Mouse (Mus musculus): ENCODE results near the gene D6Ertd527e. TPM values are rescaled to one million over a fixed set of nuclear protein-coding genes. Genes with fewer than 3 reads are reported as not detected.

Gene D6Ertd527e
- total and polyA plus RNA-seq, 2 experiments from 2014 or later: 0.07 TPM; not detected in 1

DNA sequence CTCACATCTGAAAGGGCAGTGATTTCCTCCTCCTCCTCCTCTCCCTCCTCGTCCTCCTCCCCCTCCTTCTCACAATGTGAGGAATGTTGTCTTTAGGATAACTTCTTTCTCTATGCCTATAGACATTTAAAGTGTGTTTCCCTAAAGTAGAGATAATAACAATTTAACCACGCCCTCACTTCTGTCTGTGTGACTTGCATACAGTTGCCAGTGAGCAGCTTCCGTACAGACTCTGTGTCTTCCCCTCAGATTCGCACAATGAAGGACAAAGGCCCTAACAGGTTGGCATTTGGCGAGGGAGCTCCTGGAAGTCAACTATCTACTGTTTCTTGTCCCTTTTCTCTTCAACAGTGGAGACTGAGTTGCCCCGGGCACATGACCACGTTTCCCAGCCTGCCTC is 45.9 kb downstream of the D6Ertd527e start:
- 88% methylated on average over 7 of the region's 7 CpGs for WGBS
- no peak for ATAC-seq

DNA sequence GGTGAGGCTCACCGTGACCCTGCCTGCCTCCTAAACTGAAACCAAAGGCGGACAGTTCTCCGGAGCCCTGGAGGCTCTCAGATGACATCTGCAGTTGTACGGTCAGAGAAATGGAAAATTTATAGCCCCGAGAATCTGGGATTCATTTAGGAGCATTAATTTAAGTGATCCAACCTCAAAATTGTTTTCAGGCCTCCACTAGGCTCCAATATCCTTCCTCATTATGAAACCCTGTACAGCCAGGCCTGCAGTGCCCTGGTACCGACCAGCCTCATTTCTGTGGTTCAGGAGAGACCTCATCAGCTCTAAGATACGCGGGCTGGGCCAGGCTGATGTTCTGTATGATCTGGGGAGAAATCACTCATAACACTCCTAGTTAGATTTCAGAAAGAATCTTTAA is 46.9 kb downstream of the D6Ertd527e start:
- no peak for TF ChIP-seq CTCF (IDR thresholded peaks at IDR 0.05; ENCODE audit: low read depth)
- Histone ChIP-seq H3K4me1 (ENCODE audit: insufficient read depth) (no peaks in the 10 kb centered on the region), H3K27me3 (ENCODE audit: insufficient read depth, low read length) (no peaks in the 10 kb centered on the region), H3K4me2 (ENCODE audit: low read depth) (no peak overlapping the region), H3K27ac (ENCODE audit: low read depth, low read length) (no peak overlapping the region), H3K4me3 (ENCODE audit: low read depth, low read length) (no peak overlapping the region), H3K9ac (no peak overlapping the region), H3K36me3 (ENCODE audit: insufficient read depth) (no peaks in the 10 kb centered on the region), H3K9me3 (ENCODE audit: low read length) (no peaks in the 10 kb centered on the region)
- no peak for DNase-seq
- ATAC-seq: no peak
- WGBS: 94% methylated on average over 8 of the region's 8 CpGs

More for the DNA sequence above, 45.9 kb downstream of the D6Ertd527e start:
- H3K4me3 ChIP-seq (ENCODE audit: low read depth, low read length): no peak overlapping the region
- DNase-seq: no peak
- no peaks in the 10 kb centered on the region for H3K4me1 ChIP-seq (ENCODE audit: insufficient read depth)
- no peak overlapping the region for H3K9ac ChIP-seq
- H3K27ac ChIP-seq (ENCODE audit: low read depth, low read length): no peak overlapping the region
- TF ChIP-seq CTCF (IDR thresholded peaks at IDR 0.05; ENCODE audit: low read depth): no peak
- H3K4me2 ChIP-seq (ENCODE audit: low read depth): no peak overlapping the region
- H3K27me3 ChIP-seq (ENCODE audit: insufficient read depth, low read length): no peaks in the 10 kb centered on the region
- H3K36me3 ChIP-seq (ENCODE audit: insufficient read depth): no peaks in the 10 kb centered on the region
- no peaks in the 10 kb centered on the region for H3K9me3 ChIP-seq (ENCODE audit: low read length)

DNA sequence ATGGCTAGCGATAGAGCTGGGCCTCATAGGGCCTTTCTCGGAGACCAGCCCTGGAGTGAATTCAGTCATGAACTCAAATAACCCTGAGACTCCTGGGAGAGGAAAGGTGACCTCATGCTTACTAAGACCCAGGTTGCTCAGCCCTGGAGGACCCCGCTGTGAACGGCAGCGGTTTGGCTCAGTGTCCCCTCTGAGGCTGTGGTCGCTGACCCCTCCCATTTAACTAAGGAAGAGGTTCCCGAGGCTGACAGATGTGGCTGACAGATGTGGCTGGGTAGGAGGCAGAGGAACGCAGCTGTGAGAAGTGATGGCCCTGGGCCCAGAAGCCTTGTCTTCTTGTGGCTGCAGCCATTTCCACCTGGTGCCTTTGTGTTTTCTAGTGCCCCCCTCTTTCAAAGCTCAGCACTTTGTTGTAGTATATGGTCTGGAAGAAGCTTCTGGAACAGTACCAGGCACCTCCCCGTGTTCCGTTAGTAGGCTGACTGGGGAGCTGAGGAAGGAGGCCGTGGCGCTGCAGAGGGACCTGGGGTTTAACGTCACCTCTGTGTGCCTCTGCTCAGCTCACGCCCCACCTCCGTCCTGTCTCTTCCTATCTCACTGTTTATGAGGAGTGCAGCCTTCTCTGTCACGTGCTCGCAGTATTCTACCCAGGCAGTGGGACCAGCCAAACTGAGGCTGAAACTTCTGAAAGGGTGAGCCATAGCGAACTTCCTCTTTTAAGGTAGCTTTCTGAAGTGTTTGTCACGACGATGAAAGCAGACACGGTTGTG is 48.1 kb downstream of the D6Ertd527e start:
- 87% methylated on average over 21 of the region's 21 CpGs for WGBS
- Histone ChIP-seq H3K9ac (no peak overlapping the region), H3K27me3 (ENCODE audit: insufficient read depth, low read length) (no peaks in the 10 kb centered on the region), H3K27ac (ENCODE audit: low read depth, low read length) (no peak overlapping the region), H3K9me3 (ENCODE audit: low read length) (no peaks in the 10 kb centered on the region), H3K36me3 (ENCODE audit: insufficient read depth) (no peaks in the 10 kb centered on the region), H3K4me2 (ENCODE audit: low read depth) (no peak overlapping the region), H3K4me3 (ENCODE audit: low read depth, low read length) (no peak overlapping the region), H3K4me1 (ENCODE audit: insufficient read depth) (no peaks in the 10 kb centered on the region)
- no peak for TF ChIP-seq CTCF (IDR thresholded peaks at IDR 0.05; ENCODE audit: low read depth)
- ATAC-seq (no peak), DNase-seq (no peak)

DNA sequence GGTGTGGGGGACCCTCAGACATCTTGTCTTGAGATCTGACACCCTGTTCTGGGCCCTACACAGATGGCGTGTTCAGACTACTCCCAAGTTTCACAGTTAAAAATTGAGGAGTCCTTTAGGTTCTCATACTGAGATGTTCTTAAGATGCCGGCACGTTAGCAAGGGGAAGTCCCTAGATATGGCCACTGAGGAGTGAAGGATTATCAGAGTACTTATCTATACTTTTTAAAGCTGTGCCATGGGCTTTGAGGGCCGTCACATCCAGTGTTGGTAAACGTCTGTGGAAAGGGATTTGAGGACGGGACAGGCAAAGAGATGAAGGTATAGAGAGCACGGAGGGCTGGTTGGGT is 48.7 kb downstream of the D6Ertd527e start:
- no peaks in the 10 kb centered on the region for H3K36me3 ChIP-seq (ENCODE audit: insufficient read depth)
- H3K9ac ChIP-seq: no peak overlapping the region
- no peak for TF ChIP-seq CTCF (IDR thresholded peaks at IDR 0.05; ENCODE audit: low read depth)
- no peak overlapping the region for H3K4me3 ChIP-seq (ENCODE audit: low read depth, low read length)
- no peaks in the 10 kb centered on the region for H3K9me3 ChIP-seq (ENCODE audit: low read length)
- 0 out of 2 replicates have a peak, but pooled peaks cover under 1% of the 10 kb centered on the region for H3K4me1 ChIP-seq (ENCODE audit: insufficient read depth)
- no peak overlapping the region for H3K27ac ChIP-seq (ENCODE audit: low read depth, low read length)
- H3K27me3 ChIP-seq (ENCODE audit: insufficient read depth, low read length): no peaks in the 10 kb centered on the region
- WGBS: 89% methylated on average over 7 of the region's 7 CpGs
- DNase-seq (no peak), ATAC-seq (no peak)
- H3K4me2 ChIP-seq (ENCODE audit: low read depth): no peak overlapping the region

GRCm38 (mm10) chr6:87153836-87154235 is 49.3 kb downstream of the D6Ertd527e start:
- no peaks in the 10 kb centered on the region for H3K36me3 ChIP-seq (ENCODE audit: insufficient read depth)
- no peak for TF ChIP-seq CTCF (IDR thresholded peaks at IDR 0.05; ENCODE audit: low read depth)
- H3K27ac ChIP-seq (ENCODE audit: low read depth, low read length): no peak overlapping the region
- 95% methylated on average over 3 of the region's 3 CpGs for WGBS
- H3K4me1 ChIP-seq (ENCODE audit: insufficient read depth): 0 out of 2 replicates have a peak, but pooled peaks cover 2% of the 10 kb centered on the region
- H3K4me2 ChIP-seq (ENCODE audit: low read depth): no peak overlapping the region
- H3K27me3 ChIP-seq (ENCODE audit: insufficient read depth, low read length): no peaks in the 10 kb centered on the region
- H3K4me3 ChIP-seq (ENCODE audit: low read depth, low read length): no peak overlapping the region
- no peaks in the 10 kb centered on the region for H3K9me3 ChIP-seq (ENCODE audit: low read length)
- H3K9ac ChIP-seq: no peak overlapping the region
- no peak for ATAC-seq
- no peak for DNase-seq

DNA sequence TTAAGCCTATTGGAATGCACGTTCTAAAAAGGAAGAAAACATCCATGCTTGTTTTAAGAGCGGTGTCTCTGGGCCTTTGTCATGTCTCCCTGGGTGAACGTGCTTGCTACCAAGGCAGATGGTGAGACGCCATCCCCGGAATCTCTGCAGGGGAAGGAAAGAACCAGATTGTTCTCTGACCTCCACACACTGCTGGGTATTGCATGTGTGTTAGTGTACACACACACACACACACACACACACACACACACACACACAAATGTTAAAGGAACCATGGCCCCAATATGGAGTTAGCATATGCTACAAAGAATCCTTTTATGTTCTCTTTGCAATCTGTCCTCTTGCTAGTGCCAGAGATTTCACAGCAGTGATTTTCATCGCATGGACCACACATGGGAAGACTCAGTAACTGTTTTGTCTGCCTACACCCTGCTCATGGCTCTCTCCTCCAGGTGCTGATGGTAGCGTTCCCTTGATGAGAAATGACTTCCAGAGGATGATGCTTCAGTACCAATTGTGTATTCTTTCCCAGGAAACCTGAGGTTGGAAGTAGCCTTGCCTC is 53.6 kb downstream of the D6Ertd527e start:
- ATAC-seq (peak; percentile 83), DNase-seq (peak; percentile 68)
- H3K9me3 ChIP-seq (ENCODE audit: low read length): no peaks in the 10 kb centered on the region
- H3K4me2 ChIP-seq (ENCODE audit: low read depth): no peak overlapping the region
- no peak for TF ChIP-seq CTCF (IDR thresholded peaks at IDR 0.05; ENCODE audit: low read depth)
- H3K4me1 ChIP-seq (ENCODE audit: insufficient read depth): 0 out of 2 replicates have a peak, but pooled peaks cover 2% of the 10 kb centered on the region
- WGBS: 56% methylated on average over 7 of the region's 7 CpGs
- H3K36me3 ChIP-seq (ENCODE audit: insufficient read depth): no peaks in the 10 kb centered on the region
- H3K27ac ChIP-seq (ENCODE audit: low read depth, low read length): no peak overlapping the region
- H3K9ac ChIP-seq: no peak overlapping the region
- H3K4me3 ChIP-seq (ENCODE audit: low read depth, low read length): no peak overlapping the region
- no peaks in the 10 kb centered on the region for H3K27me3 ChIP-seq (ENCODE audit: insufficient read depth, low read length)

DNA sequence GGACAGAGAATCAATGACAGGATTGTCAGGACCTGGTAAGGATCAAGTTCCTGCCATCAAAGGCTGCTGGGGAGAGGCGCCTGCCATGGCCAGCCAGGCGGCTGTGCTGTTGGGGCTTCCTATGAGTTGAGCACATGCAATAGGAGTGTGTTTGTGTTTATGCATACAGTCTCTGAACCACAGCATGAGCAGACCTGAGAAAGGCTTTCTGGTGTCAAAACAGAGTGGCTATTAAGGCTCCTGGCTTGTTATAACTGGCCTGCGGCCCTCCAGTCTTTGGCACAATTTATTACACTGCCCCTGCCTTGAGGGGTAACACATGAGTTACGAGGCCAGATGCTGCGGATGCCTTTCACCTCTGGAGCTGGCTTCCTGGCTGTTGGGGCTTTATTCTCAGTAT is 55.6 kb downstream of the D6Ertd527e start:
- H3K9ac ChIP-seq: no peak overlapping the region
- H3K27ac ChIP-seq (ENCODE audit: low read depth, low read length): no peak overlapping the region
- DNase-seq (no peak), ATAC-seq (no peak)
- no peaks in the 10 kb centered on the region for H3K36me3 ChIP-seq (ENCODE audit: insufficient read depth)
- H3K4me1 ChIP-seq (ENCODE audit: insufficient read depth): 0 out of 2 replicates have a peak, but pooled peaks cover 3% of the 10 kb centered on the region
- 91% methylated on average over 5 of the region's 5 CpGs for WGBS
- TF ChIP-seq CTCF (IDR thresholded peaks at IDR 0.05; ENCODE audit: low read depth): no peak
- no peaks in the 10 kb centered on the region for H3K27me3 ChIP-seq (ENCODE audit: insufficient read depth, low read length)
- no peak overlapping the region for H3K4me3 ChIP-seq (ENCODE audit: low read depth, low read length)
- no peaks in the 10 kb centered on the region for H3K9me3 ChIP-seq (ENCODE audit: low read length)
- no peak overlapping the region for H3K4me2 ChIP-seq (ENCODE audit: low read depth)

Data from forebrain, postnatal 0 days (tissue).